Mouse (Mus musculus) spleen, postnatal 14 days (tissue): ENCODE data around the gene Fer1l5.

Source experiments
- DNase-seq, 2 experiments: peaks; one replicate each; pipeline ENCODE4 v3.0.0; 2021 to 2022; ENCODE audit warnings: low spot score in 2 of 2

Gene Fer1l5

GRCm38 (mm10) chr1:36371934-36372845, at the start of gene Fer1l5:
Gene Fer1l5 (plus strand): TSS chr1:36372291.
- DNase-seq = no peak

- no peak for DNase-seq
Measured at GRCm38 (mm10) chr1:36323076-36323475, 49.0 kb upstream of the Fer1l5 start.

GRCm38 (mm10) chr1:36323746-36324448, 48.2 kb upstream of the Fer1l5 start:
- DNase-seq = no peak

GRCm38 (mm10) chr1:36325900-36326321, 46.2 kb upstream of the Fer1l5 start:
- DNase-seq = no peak

GRCm38 (mm10) chr1:36326815-36327214, 45.3 kb upstream of the Fer1l5 start:
- DNase-seq = no peak

- no peak for DNase-seq
Measured at GRCm38 (mm10) chr1:36331743-36332142, 40.3 kb upstream of the Fer1l5 start.

- DNase-seq = no peak
Measured at GRCm38 (mm10) chr1:36332955-36333887, 38.9 kb upstream of the Fer1l5 start.

GRCm38 (mm10) chr1:36342547-36342946, 29.5 kb upstream of the Fer1l5 start:
- no peak for DNase-seq

- no peak for DNase-seq
Measured at GRCm38 (mm10) chr1:36352351-36352750, 19.7 kb upstream of the Fer1l5 start.

GRCm38 (mm10) chr1:36356955-36357695, 15.0 kb upstream of the Fer1l5 start:
- no peak for DNase-seq

- no peak for DNase-seq
Measured at GRCm38 (mm10) chr1:36367698-36368097, 4.4 kb upstream of the Fer1l5 start.

GRCm38 (mm10) chr1:36368112-36368968, 3.8 kb upstream of the Fer1l5 start:
- DNase-seq = peak in 1 of 2 experiments; percentile 8

- peak; percentile 78 to 87 for DNase-seq
Measured at GRCm38 (mm10) chr1:36368969-36369645, 3.0 kb upstream of the Fer1l5 start, which contains the start of gene Kansl3. Gene Kansl3 (minus strand): TSS chr1:36369181.

GRCm38 (mm10) chr1:36370918-36371317, 1.2 kb upstream of the Fer1l5 start:
- no peak for DNase-seq

- DNase-seq = no peak
Measured at GRCm38 (mm10) chr1:36378880-36379279, 6.8 kb downstream of the Fer1l5 start.

GRCm38 (mm10) chr1:36379582-36379981, 7.5 kb downstream of the Fer1l5 start:
- DNase-seq = no peak

GRCm38 (mm10) chr1:36397041-36397440, 24.9 kb downstream of the Fer1l5 start:
- DNase-seq = no peak

- no peak for DNase-seq
Measured at GRCm38 (mm10) chr1:36401509-36401908, 29.4 kb downstream of the Fer1l5 start.

GRCm38 (mm10) chr1:36404531-36404930, 32.4 kb downstream of the Fer1l5 start:
- no peak for DNase-seq
